Mouse (Mus musculus) heart, embryonic 10.5 days (tissue): ENCODE results near the gene Arhgap4. TPM values are rescaled to one million over a fixed set of nuclear protein-coding genes. Genes with fewer than 3 reads are reported as not detected.
A peak's percentile ranks its signal among the peaks of the same experiment; 100 is the strongest.

ENCODE experiments used
- DNase-seq: peaks from one replicate; pipeline ENCODE4 v3.0.0-alpha.2; 2017; ENCODE audit warnings: low spot score
- H3K27ac ChIP-seq: fragments of 300-500 bp; sonication (generic); 2 replicates; pipeline ENCODE4 v1.5.1; 2016; ENCODE audit warnings: mild to moderate bottlenecking
- H3K27me3 ChIP-seq: fragments of 300-500 bp; sonication (generic); 2 replicates; pipeline ENCODE4 v1.6.1; 2016; ENCODE audit warnings: mild to moderate bottlenecking; ENCODE audit not compliant: poor library complexity, insufficient read depth, severe bottlenecking
- H3K36me3 ChIP-seq: fragments of 300-500 bp; sonication (generic); 2 replicates; pipeline ENCODE4 v1.6.1; 2016; ENCODE audit warnings: mild to moderate bottlenecking, moderate library complexity
- H3K4me1 ChIP-seq: fragments of 300-500 bp; sonication (generic); 2 replicates; pipeline ENCODE4 v1.6.1; 2016; ENCODE audit warnings: mild to moderate bottlenecking
- H3K4me3 ChIP-seq: fragments of 300-500 bp; sonication (generic); 2 replicates; pipeline ENCODE4 v1.5.1; 2016; ENCODE audit warnings: mild to moderate bottlenecking, moderate library complexity
- H3K9me3 ChIP-seq: fragments of 300-500 bp; sonication (generic); 2 replicates; pipeline ENCODE4 v1.6.1; 2016; ENCODE audit warnings: mild to moderate bottlenecking, moderate library complexity
- WGBS: fragments of 180-500 bp; shearing (Covaris S2); methylation state at CpG from one replicate; pipeline ENCODE4 v1.1.7; 2016; 5-methylcytosine and 5-hydroxymethylcytosine counted together
- polyA plus RNA-seq: library from polyadenylated mRNA; unstranded; fragments of >200 nt; fragmentation: Nextera tagmentation; extraction: Ambion mirVana; gene quantifications from 2 replicates; pipeline ENCODE4 v1.2.1, GENCODE M21; 2016

The Arhgap4 gene
- 1.3 and 3.0 TPM in 2 replicates for polyA plus RNA-seq

- 19% methylated on average over 43 of the region's 43 CpGs for WGBS
- Histone ChIP-seq H3K27ac (peak within 1 kb of the TSS; percentile 88), H3K4me3 (peak within 1 kb of the TSS; percentile 62), H3K9me3 (no peaks in the 10 kb centered on the region), H3K36me3 (peaks cover 32% of the 10 kb centered on the region), H3K4me1 (no peaks in the 10 kb centered on the region), H3K27me3 (no peaks in the 10 kb centered on the region; the same call in 1 of the 2 replicates)
- DNase-seq: peak; percentile 96
Measured at GRCm38 (mm10) chrX:73921823-73922549, at the start of gene Arhgap4, which contains the start of gene Naa10. Gene Arhgap4 (minus strand): TSS chrX:73921870. Gene Naa10 (minus strand): TSS chrX:73921944.

DNA sequence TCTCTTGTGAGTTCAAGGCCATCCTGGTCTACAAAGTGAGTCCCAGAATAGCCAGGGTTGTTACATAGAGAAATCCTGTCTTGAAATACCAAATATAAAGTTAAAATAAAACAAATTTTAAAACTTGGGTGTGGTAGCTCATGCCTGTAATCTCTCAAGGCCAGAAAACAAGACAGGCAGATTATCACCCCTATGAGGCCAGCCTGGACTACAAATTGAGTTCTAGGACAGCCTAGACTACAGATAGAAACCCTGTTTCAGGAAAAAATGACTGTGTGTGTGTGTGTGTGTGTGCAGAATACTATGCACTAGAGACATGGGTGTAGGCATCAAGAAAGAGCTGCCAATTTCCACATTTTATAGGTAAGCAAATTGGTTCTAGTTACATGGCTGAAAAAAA is 49.1 kb upstream of the Arhgap4 start:
- peaks cover 18% of the 10 kb centered on the region; the same call in 1 of the 2 replicates for H3K27me3 ChIP-seq
- H3K36me3 ChIP-seq: no peaks in the 10 kb centered on the region
- no peaks in the 10 kb centered on the region for H3K4me1 ChIP-seq
- DNase-seq: no peak
- no peak overlapping the region for H3K4me3 ChIP-seq
- no peaks in the 10 kb centered on the region for H3K9me3 ChIP-seq
- H3K27ac ChIP-seq: no peak overlapping the region

DNA sequence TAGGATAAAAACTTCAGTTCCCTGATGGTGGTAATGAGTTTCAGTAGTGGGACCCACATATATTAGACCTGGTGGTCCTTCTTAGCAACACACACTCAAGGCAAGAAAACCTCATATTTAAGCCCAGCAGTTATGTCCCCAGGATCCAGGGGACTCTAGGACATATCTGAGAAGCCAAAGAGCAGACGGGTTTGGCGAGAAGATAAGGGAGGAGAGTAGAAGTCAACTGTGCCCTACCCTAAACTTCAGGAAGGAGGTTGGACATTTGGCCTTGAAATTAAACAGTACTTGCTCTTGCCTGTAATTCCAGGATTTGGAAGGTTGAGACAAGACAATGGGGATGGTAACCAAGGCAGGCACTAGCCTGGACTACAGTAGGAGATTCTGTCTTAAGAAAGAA is 48.1 kb upstream of the Arhgap4 start:
- Histone ChIP-seq H3K9me3 (no peaks in the 10 kb centered on the region), H3K4me3 (no peak overlapping the region), H3K4me1 (peaks cover under 1% of the 10 kb centered on the region; the same call in 1 of the 2 replicates), H3K27ac (no peak overlapping the region), H3K27me3 (peaks cover 20% of the 10 kb centered on the region; the same call in 1 of the 2 replicates), H3K36me3 (no peaks in the 10 kb centered on the region)
- DNase-seq: no peak
- WGBS: 63% methylated on average over 2 of the region's 2 CpGs

DNA sequence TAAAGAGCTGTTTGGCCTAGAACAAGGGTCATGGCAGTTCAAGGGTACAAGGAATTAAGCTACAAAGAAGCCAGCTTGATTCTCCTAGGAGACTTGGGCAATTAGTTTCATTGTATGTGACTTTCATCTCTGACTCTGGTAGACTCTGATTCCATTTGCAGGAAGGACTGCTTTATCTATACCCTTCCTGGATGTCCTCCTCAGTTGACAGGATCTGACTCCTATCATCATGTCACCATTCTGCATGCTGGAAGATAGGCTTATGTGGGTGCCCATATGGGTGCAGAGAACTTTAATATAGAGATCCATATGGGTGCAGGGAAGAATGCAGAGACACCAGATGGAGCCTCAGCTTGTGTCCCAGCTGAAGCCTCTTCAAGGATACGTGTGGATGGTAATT is 47.5 kb upstream of the Arhgap4 start:
- Histone ChIP-seq H3K27me3 (peaks cover 20% of the 10 kb centered on the region; the same call in 1 of the 2 replicates), H3K4me1 (peaks cover 6% of the 10 kb centered on the region; the same call in 1 of the 2 replicates), H3K36me3 (peaks cover 4% of the 10 kb centered on the region; the same call in 1 of the 2 replicates), H3K4me3 (no peak overlapping the region), H3K9me3 (no peaks in the 10 kb centered on the region), H3K27ac (no peak overlapping the region)
- WGBS: 50% methylated on average over 1 of the region's 1 CpGs
- DNase-seq: no peak

DNA sequence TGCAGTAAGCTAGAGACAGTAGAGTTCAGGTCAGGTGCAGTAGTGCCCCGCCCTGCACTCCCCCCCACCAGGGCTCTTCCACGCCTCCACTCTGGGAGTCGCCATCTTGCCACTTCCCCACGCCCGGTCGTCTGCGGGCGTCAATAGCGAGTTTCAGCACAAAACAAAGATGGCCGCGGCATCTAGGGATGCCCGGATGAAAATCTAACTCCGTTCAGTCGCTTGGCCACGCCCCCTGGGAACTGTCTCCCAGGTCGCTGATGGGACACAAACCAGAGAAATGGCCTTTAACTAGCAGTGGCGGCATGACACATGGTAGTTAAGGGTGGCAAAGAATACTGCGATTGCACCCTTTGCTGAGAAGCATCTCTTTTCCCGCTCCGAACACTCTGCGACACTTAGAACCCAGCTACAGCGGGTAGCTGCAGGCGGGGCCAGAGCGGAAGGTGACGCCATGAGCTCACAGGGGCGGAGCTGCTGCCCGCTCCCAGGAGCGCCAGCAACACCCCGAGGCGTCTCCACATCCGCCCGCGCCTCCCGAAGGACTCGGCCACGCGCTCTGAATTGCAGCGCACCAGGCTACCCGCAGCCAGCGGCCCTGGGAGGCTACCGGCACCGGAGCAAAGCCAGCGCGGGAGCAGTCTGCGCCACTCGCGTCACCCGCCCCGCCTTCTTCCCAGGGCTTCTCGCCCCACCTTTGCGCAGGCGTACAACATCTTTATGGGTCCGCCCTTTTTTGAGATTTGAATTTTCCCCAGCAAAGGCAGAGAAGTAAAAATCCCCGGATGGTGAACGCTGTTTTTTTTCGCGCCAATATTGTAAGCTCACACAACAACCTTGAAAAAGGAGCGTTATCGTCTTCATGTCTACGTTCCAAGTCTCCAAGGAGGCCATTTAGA is 45.8 kb upstream of the Arhgap4 start:
- Histone ChIP-seq H3K9me3 (no peaks in the 10 kb centered on the region), H3K36me3 (peaks cover 8% of the 10 kb centered on the region; the same call in 1 of the 2 replicates), H3K4me1 (peaks cover 9% of the 10 kb centered on the region; the same call in 1 of the 2 replicates), H3K4me3 (peak overlapping the region; percentile 71), H3K27me3 (peaks cover 20% of the 10 kb centered on the region; the same call in 1 of the 2 replicates), H3K27ac (peak overlapping the region; percentile 96)
- WGBS: 11% methylated on average over 60 of the region's 60 CpGs
- peak; percentile 95 for DNase-seq

- Histone ChIP-seq H3K4me3 (peak within 1 kb of the TSS; percentile 71), H3K36me3 (peaks cover 14% of the 10 kb centered on the region; the same call in 1 of the 2 replicates), H3K27me3 (peaks cover 20% of the 10 kb centered on the region; the same call in 1 of the 2 replicates), H3K4me1 (peaks cover 9% of the 10 kb centered on the region; the same call in 1 of the 2 replicates), H3K9me3 (no peaks in the 10 kb centered on the region), H3K27ac (peak within 1 kb of the TSS; percentile 96)
- DNase-seq: peak; percentile 92
- 10% methylated on average over 58 of the region's 58 CpGs for WGBS
Measured at GRCm38 (mm10) chrX:73966248-73967176, 44.8 kb upstream of the Arhgap4 start, which contains the start of gene Hcfc1. Gene Hcfc1 (minus strand): TSS chrX:73966357.

- H3K9me3 ChIP-seq: no peaks in the 10 kb centered on the region
- DNase-seq: no peak
- WGBS: 13% methylated on average over 20 of the region's 20 CpGs
- peaks cover 25% of the 10 kb centered on the region; the same call in 1 of the 2 replicates for H3K36me3 ChIP-seq
- H3K4me3 ChIP-seq: peak overlapping the region; percentile 71
- peaks cover 20% of the 10 kb centered on the region; the same call in 1 of the 2 replicates for H3K27me3 ChIP-seq
- peak overlapping the region; percentile 96 for H3K27ac ChIP-seq
- H3K4me1 ChIP-seq: peaks cover 9% of the 10 kb centered on the region; the same call in 1 of the 2 replicates
Measured at GRCm38 (mm10) chrX:73965307-73965706, 43.6 kb upstream of the Arhgap4 start.

DNA sequence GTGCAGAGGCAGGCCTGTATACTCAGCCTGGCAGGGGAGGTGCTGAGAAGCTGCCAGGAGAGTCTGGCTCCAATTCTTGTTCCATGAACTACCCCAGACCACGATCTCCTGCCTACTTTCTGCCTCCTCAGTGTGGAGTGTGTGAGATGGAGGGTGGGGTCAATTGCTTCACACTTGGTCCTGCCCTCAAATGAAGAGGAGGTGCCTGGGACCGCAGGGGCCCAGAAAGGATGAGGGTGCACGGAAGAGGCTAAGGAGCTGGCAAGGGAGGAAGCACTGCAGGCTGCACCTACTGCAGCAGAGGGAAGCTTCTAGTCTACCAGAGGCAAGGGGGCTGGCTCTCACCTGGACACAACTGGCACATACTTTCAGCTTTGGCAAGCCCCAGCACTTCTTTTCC is 42.7 kb upstream of the Arhgap4 start:
- peaks cover 20% of the 10 kb centered on the region; the same call in 1 of the 2 replicates for H3K27me3 ChIP-seq
- no peaks in the 10 kb centered on the region for H3K9me3 ChIP-seq
- peaks cover 9% of the 10 kb centered on the region; the same call in 1 of the 2 replicates for H3K4me1 ChIP-seq
- no peak for DNase-seq
- WGBS: 36% methylated on average over 3 of the region's 3 CpGs
- peak overlapping the region; percentile 71 for H3K4me3 ChIP-seq
- no peak overlapping the region for H3K27ac ChIP-seq
- peaks cover 34% of the 10 kb centered on the region for H3K36me3 ChIP-seq

GRCm38 (mm10) chrX:73954988-73955387 is 33.3 kb upstream of the Arhgap4 start:
- WGBS: 89% methylated on average over 6 of the region's 6 CpGs

GRCm38 (mm10) chrX:73952603-73953002 is 30.9 kb upstream of the Arhgap4 start:
- Histone ChIP-seq H3K4me3 (no peak overlapping the region), H3K27me3 (no peaks in the 10 kb centered on the region), H3K9me3 (no peaks in the 10 kb centered on the region), H3K4me1 (no peaks in the 10 kb centered on the region), H3K27ac (no peak overlapping the region), H3K36me3 (peaks cover 97% of the 10 kb centered on the region)
- DNase-seq: no peak
- WGBS: 84% methylated on average over 5 of the region's 5 CpGs

More at GRCm38 (mm10) chrX:73954988-73955387, 33.3 kb upstream of the Arhgap4 start:
- DNase-seq: no peak
- Histone ChIP-seq H3K4me3 (no peak overlapping the region), H3K27ac (no peak overlapping the region), H3K36me3 (peaks cover 96% of the 10 kb centered on the region), H3K4me1 (no peaks in the 10 kb centered on the region), H3K27me3 (no peaks in the 10 kb centered on the region), H3K9me3 (no peaks in the 10 kb centered on the region)

DNA sequence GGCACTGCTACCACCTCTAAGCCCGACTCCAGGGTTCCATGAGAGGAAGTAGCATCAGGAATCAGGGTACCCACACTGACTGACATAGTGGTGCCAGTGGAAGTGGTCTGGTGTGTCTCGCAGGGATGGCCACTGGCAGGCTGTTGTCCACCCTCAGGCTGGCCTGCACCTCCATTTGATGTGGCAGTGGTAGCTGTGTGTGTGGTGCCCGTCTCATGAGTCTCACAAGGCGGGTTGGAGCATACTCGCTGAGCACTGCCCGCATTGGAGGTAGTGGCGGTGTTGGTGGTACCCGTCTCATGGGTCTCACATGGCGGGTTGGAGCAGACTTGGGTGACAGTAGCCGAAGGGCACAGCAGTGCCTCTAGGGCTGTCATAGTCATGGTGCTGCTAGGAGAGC is 27.7 kb upstream of the Arhgap4 start:
- H3K4me3 ChIP-seq: no peak overlapping the region
- 91% methylated on average over 10 of the region's 10 CpGs for WGBS
- H3K4me1 ChIP-seq: no peaks in the 10 kb centered on the region
- no peak overlapping the region for H3K27ac ChIP-seq
- DNase-seq: no peak
- H3K9me3 ChIP-seq: no peaks in the 10 kb centered on the region
- peaks cover 99% of the 10 kb centered on the region for H3K36me3 ChIP-seq
- no peaks in the 10 kb centered on the region for H3K27me3 ChIP-seq

GRCm38 (mm10) chrX:73948647-73949046 is 27.0 kb upstream of the Arhgap4 start:
- Histone ChIP-seq H3K27me3 (no peaks in the 10 kb centered on the region), H3K36me3 (peaks cover 100% of the 10 kb centered on the region), H3K9me3 (no peaks in the 10 kb centered on the region), H3K27ac (no peak overlapping the region), H3K4me1 (no peaks in the 10 kb centered on the region), H3K4me3 (no peak overlapping the region)
- 29% methylated on average over 4 of the region's 4 CpGs for WGBS
- no peak for DNase-seq
